Mouse (Mus musculus): ENCODE measurements around the gene Rasa2.
A peak's percentile ranks its signal among the peaks of the same experiment; 100 is the strongest.
"Not testable (repeated sequence)": the region's sequence is repeated elsewhere in the genome, so short reads cannot be mapped to it uniquely, and the experiment has no call there.

Rasa2 gene

DNA sequence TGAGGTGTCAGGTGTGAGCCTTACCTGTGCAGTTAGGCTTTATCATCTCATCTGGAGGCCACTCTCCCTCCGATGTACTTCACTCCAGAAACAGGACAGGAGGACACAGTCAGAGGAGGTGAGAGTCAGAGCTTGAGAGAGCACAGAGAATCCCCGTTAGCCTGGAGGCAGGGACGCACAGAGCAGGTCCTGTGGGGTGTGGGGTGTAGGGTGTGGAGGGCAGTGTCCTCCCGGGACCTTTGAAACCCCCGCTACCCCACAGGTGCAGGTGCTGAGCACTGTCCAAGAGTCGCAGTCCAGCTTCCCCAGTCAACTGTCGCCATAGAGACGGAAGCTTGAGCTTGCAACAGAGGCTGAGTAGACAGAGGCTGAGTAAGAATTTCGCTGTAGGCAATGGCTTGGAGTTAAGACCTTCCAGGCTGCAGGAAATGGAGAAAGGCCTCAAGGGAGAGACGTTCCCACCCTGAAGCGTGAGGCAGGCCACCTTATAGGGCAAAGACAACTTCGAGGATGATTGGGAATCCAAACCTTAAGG lies 106.4 kb downstream of the Rasa2 start, which contains the start of gene Gm28729:
TSS of gene Gm28729 (minus strand) at position 293 of the 535 bp plus-strand sequence.
- DNase-seq = no peak

DNA sequence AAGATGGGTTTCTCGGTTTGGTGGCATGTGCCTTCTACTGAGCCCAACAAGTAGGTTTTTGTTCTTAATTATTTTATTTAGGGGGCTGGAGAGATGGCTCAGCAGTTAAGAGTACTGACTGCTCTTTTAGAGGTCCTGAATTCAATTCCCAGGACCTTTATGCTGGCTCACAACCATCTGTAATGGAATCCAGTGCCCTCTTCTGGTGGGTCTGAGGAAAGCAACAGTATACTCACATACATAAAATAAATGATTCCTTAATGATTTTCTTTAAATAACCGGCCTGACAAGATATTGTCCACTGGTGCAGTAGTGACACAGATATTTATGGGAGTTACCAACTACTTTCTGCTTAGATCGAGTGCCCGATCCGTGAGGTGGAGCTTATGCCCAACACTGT lies 108.3 kb downstream of the Rasa2 start:
- no peak for DNase-seq

DNA sequence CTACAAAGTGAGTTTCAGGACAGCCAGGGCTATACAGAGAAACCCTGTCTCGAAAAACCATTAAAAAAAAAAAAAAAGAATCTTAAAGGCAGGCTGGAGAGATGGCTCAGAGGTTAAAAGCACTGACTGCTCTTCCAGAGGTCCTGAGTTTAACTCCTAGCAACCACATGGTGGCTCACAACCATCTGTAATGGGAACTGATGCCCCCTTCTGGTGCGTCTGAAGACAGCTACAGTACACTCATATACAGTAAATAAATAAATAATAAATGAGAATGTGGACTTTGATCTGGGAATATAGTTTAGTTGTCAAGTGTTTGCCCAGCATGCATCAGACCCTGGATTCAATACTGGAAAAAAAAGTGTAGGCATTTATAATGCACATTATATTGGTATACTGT lies 109.8 kb downstream of the Rasa2 start:
- not testable (repeated sequence) for DNase-seq

DNA sequence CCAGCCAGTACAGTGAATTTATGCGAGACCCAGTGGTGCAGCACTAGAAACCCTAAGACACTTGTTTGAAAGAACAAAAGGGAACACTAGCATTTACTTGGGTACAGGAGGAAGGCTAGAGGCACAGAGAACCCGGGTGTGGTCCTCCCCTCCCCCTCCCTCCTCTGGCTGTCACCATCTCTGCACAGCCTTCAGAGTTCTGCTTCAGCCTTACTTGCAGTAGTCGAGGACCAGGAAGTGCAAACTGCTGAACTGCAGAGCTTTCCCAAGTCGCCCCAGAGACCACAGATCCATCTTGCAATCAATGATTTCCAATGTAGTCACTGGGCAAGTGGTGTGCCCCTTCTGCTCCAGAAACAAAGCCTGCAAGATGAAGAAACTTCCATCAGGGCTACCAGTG lies 114.0 kb downstream of the Rasa2 start:
- no peak for DNase-seq

DNA sequence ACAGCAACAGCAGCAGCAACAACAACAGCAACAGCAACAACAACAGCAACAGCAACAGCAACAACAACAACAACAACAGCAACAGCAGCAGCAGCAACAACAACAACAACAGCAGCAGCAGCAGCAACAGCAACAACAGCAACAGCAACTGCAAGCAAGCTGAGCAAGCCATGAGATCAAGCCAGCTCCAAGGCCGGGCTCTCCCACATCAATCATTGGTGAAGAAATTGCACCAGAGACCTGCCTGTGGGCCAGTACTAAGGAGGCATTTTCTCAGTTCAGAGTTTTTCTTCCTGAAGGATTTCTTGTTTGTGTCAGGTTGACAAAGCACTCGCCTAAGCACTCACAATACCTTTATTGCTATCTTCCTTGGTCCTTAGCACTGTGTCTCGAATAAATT lies 114.6 kb downstream of the Rasa2 start:
- DNase-seq = no peak

DNA sequence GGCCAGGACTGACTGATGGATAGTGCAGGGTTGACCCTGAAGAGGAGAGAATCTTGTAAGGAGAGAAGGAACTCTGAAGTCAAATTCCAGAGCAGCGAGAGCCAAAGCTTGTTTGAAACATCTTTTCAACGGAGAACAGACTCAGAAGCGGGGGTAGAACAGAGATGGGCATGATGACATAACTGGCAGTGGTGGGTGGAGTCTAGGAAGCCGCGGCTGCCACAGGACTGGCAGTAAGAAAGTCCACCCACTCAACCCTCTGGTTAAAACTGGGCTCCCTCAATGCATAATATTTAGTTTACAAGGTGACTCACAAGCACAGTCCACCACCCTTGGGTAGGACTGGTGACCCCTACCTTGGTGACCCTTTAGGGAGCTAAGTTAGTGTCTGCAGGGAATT lies 115.7 kb downstream of the Rasa2 start:
- no peak for DNase-seq

DNA sequence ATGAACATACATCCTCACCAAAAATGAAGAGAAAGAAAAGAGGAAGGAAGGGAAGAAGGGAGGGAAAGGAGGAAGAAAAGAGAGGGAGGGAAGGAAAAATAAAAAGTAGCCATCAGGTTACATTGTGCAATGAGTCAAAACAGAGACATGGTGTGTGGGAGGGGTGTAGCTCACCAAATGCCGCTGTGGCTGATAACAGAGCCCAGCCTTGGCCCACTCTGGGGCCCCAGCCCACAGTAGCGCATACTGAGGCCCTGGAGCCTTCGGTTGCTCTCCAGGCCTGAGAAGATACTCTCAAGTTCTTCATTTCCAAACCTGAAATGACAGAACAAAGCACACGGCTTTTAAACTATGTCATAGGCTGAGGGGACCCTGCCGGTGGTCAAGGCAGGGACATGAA lies 117.1 kb downstream of the Rasa2 start:
- DNase-seq = no peak

DNA sequence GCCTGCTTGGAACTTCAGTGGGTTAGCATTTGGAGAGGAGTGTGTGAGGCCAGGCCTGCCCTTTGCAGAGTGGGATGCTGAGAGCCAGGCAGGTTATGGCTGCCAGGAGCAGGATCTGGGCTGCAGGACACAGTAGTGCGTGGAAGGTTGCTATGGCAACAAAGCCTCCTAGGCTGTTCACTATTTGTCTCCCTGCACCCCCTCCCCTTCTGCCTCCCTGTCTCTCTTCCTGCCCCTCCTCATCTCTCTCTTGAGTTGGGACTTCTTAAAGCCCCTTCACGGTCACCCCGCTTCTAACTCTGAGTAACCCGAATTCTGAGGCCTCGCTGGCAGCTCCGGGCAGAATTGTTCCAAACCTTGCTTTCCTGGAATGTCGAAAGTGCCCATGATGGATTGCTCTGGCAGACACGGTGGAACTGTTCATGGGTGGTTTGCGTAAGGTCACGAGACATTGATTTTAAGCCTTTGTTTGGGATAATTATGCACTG lies 125.4 kb downstream of the Rasa2 start:
- DNase-seq = peak; percentile 14 to 15

DNA sequence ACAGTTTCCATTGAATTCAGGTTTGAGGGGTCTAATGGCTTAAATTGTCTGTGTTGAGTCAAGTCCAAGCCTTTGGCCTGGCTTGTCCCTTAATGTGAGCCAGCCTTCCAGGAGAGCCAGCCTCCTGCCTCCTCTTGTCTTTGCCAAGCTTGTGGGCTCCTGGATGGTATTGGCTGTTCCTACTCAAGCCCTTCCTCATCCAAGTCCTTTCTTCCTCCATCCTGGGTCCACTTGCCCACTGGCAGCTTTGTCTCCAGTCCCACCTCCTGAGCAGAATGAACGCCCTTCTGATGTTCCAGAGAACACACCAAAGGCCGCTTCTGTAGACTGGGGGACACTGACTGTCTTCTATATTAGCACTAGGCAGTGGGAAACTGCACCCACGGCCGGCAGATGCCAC lies 126.3 kb downstream of the Rasa2 start:
- no peak for DNase-seq

DNA sequence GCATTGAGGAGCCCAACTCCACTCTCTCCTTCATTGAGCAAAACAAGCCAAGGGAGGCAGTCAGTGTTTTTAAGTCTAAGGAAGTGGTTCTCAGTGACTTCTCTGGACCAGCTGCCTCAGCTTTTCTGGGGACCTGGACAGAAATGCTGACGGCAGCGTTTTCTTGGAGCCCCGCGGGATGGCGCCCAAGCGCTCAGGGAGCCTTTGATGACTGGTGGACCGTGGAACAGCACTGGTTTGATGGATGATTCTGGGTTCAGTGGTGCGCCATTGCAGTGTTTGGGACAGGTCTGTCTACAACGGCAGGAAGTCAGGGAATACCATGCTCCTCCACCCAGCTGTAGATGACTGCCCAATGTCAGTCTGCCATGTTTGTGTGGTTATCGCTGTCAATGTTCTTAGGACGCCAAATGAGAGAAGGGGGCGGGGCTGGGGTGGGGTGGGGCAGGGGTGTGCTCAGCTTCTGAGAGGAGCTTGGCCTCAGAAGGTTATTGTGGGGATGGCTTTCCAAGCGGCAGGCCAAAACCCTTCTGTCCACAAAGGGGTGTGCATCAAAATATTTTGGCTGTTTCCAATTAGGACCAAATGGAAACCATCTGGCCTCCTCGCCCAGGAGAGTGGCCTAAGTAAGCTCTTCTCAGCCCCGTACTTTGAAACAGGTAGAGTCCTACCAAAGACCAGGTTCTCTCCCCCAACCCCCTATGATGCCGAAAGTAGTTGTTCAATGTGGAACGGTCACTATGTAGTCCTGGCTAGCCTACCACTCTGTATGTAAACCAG lies 127.1 kb downstream of the Rasa2 start:
- DNase-seq = no peak

DNA sequence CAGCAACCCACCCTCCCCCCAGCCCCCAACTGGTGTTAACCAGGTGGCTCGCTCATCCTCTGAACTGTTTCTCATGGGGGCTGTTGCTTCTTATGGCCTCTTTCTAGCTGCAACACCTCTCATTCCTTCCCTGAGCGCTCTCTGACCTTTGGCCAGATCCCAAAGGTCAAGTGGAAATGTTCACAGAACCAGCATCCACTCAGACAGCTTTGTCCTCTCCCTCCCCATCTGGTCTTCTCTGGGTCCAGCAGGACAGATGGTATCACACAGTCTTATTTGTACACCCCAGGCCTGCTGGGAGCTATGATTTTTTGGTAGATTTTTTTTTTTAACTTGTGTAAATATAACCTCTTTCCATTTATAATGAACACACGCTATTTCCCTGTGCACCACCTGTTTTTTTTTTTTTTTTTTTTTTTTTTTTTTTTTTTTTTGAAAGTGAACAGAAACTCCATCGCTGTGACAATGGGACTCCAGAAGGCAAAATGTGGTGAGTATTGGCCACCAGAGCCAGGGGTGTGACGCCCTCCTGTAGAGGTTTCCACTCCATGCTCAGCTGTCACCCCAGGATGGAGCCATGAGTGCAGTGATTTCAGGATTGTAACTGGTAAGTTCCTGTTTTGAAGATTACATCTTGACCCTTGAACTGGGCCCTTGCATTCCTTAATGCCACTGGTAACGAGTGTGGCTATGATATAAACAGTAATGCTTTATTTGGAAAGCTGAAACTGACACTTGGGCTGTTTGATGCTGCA lies 128.4 kb downstream of the Rasa2 start:
- peak; percentile 16 to 28 for DNase-seq

DNA sequence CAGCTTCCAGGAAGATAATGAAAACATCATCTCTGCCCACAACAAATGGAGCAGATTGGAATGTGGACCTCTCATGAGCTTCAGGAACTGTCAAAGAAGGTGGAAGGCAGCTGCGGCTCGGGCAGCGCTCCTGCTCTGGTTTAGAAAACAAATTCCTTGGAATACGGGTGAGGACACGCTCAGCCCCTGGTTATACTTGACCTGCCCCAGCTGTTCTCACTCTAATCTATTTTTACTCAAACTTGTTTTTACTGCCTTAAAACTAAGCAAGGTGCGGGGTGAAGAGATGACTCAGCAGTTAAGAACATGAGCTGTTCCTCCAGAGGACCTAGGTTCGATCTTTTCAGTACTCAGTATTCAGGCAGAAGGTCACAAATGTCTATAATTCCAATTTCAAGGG lies 130.2 kb downstream of the Rasa2 start:
- DNase-seq = no peak

DNA sequence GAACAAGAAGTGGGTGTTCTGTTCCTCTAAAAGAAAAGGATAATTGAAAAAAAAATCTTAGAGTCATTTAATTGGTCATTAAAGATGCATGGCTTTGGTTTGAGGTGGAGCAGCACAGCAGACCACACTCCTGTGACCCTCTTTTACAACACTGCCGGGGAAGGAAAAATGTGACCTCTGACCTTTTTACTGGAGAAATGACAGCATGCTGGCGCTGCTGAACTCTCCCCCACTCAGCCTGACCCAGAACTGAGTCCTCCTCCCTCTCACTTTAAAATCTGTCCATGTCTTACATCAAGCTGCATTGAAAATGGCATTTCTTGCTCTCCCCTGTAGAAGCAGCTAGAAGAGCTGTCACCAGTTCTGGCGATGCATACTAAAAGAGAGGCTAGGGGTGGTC lies 138.2 kb downstream of the Rasa2 start:
- no peak for DNase-seq

DNA sequence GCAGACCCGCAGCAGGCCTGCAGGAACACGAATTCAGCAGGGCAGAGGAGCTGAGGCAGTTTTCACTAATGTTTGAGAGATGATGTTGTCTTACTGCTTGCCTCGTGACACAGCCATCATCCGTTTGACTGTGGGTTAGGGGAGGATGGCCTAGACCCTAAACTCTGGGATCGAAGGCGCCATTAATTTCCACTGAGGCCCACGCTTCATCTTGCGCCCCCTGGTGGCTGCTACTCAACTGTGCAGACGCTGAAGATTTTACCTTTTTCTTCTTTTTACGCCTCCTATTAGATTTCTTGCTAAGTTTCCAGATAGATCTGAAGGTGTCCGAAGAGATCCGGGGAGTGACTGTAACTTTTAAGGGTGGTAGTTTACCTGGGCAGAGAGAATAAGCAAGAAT lies 139.6 kb downstream of the Rasa2 start:
- peak; percentile 40 to 49 for DNase-seq

All from cerebellum, postnatal 36 days (tissue).